Mouse (Mus musculus) urinary bladder, adult 2 months (tissue): ENCODE data around the gene Myo1h. TPM values are rescaled to one million over a fixed set of nuclear protein-coding genes. Genes with fewer than 3 reads are reported as not detected.
A peak's percentile ranks its signal among the peaks of the same experiment; 100 is the strongest.

Source experiments
- DNase-seq: peaks from one replicate; pipeline ENCODE4 v3.0.0; 2022; ENCODE audit warnings: low spot score
- polyA plus RNA-seq: library from polyadenylated mRNA; depleted of rRNA; stranded (reverse); fragments of >200 nt; gene quantifications from 2 replicates; pipeline ENCODE4 v1.2.3, GENCODE M21; 2012; rRNA removed

The Myo1h gene
- 2.8 and 3.1 TPM in 2 replicates for polyA plus RNA-seq

DNA sequence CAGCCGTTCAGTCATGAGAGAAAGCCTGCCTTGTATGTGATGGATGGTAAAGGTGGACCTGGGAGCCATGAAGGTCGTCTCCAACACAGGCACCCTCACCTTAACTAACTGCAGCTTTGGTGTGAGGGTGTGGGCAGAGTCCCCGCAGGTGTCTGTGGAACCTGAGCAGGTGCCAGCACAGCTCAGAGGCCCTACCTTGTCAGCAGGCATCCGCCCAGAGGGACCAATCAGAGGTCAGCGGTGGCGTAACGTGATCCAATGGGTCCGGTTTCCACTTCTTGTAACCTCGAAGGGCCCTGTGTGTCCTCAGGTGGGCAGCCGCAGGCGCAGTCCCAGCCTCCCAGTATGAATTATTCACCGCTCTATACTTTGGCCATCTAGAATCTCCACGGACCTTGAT is at the start of gene Myo1h:
TSS of gene Myo1h (plus strand) at position 293 of the 400 bp plus-strand sequence.
- DNase-seq, result no peak

DNA sequence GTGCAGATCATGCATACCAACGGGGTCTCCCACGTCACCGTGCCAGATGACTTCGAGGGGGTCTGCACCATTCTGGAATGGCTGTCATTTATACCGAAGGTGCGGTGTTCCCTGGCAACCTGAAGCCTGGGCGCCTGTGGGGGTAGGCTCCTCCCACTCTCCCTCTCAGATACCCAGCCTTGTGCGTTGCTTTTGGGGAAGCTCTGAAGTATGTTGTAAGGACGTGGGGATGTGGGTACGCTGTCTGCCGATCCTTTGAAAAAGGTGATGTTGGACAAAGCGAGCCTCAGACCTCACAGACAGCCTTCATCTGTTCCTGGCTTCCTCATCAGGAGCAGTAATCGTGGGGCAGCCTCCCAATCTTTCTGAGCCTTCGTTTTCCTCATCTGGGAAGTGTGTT is 49.2 kb upstream of the Myo1h start:
- no peak for DNase-seq

DNA sequence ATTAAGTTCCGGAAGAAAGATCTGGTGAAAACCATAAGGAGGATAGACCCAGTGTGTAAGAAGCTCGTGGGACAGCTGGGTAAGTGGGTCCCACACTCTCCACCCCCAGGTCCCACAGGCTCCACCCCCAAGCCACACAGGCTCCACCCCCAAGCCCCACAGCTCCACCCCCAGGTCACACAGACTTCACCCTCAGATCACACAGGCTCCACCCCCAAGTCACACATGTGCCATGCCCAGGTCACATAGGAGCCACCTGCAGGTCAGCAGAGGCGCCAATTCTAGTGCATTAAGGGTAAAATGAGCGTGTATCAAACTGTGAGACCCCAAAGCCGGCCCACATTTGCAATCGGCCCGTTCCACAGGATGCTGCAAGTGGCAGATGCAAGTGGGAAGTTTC is 42.5 kb upstream of the Myo1h start:
- no peak for DNase-seq

DNA sequence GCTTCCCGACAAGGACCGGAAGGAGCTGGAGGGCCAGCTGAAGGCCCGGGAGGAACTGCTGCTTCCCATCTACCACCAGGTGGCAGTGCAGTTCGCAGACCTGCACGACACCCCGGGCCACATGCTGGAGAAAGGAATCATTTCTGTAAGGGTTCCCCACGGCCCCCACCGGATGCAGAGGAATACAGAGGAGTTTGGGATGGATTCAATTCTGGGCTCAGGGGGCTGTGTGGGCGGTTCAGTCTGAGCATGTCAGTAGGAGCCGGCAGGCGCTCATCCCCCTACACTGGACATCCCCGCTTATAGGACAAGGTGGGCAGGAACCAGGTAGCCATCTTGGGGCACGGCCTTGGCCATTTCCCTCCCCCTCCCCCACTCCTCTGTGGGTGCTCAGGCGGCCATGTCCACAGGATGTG is 40.8 kb upstream of the Myo1h start:
- peak; percentile 38 for DNase-seq

- no peak for DNase-seq
Measured at GRCm38 (mm10) chr5:114259495-114259894, 29.5 kb upstream of the Myo1h start.

DNA sequence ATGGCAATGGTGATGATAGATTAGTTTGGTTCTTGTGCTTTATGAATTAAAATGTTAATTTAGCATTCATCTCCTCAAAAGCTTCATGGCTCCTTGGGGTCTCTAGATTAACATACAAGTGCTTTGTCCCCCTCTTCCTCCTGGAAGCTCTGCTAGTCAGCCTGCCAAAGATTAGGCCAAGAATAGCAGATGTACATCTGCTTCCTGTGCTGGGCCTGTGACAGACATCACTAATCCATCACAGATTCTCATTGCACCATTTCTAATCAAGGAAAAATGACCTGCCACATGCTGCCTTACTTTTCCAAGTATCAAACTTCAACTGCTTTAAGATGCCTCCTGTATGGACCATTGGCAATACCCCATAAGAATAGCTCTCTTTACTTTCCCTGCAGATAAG is 27.5 kb upstream of the Myo1h start:
- no peak for DNase-seq

GRCm38 (mm10) chr5:114264030-114264459 is 24.9 kb upstream of the Myo1h start:
- no peak for DNase-seq

GRCm38 (mm10) chr5:114264791-114265190 is 24.2 kb upstream of the Myo1h start:
- DNase-seq, result no peak

- no peak for DNase-seq
Measured at GRCm38 (mm10) chr5:114268646-114269045, 20.3 kb upstream of the Myo1h start.

- no peak for DNase-seq
Measured at GRCm38 (mm10) chr5:114269499-114269898, 19.5 kb upstream of the Myo1h start.

DNA sequence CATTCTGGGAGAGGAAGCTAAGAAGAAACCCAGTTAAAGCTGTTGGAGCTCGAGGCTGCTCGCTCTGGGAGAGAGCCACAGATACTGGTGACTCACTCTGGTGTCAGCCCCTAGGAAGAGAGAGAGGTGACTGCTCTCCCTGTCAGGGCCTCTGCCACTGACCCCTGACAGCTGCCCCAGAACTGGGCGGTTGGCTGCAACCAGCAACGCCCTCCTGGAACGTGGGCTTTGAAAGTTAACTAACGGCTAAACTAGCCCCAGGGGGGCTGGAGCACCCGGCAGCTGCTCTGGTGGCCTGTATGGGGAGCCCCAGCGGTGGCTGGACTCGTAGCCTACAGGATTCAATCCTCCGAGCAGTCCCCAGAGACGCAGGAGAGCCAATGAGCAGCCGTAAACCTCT is 19.0 kb upstream of the Myo1h start:
- no peak for DNase-seq

DNA sequence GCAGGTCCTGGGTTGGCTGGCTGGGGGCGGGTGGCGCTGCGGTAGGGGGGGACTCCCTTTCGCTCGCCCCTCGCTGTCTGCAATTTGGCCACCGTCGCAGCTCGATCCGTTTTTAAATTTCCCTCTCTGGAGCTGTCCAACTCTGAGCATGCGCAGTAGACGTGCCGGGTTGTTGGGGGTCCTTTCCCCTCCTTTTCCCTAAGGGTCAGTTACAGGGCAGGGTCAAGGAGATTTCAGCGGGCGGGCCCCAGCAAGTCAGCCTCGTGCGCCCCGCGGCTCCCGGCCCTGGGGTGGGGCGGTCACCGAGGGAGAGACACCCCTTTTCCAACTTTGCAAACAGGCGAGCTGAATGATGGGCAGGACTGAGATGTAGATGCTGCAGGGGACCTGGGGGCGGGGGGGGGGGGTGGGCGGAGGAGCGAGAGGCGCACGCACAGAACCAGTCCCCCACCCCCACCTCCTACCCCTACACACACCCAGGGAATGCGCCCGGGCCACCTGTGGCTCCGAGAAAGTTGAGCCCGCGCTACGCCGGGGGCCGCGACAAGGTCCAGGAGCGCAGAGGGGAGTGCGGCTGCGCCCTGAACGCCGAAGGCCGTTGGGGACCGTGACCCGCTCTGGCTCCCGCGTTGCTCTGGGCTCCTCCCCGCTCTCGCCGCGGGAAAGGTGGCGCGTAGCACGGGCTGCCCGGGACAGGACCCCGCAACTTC is 15.1 kb upstream of the Myo1h start, which contains the start of gene Foxn4:
TSS of gene Foxn4 (minus strand) at position 115 of the 710 bp plus-strand sequence.
- no peak for DNase-seq

- no peak for DNase-seq
Measured at GRCm38 (mm10) chr5:114275339-114275738, 13.6 kb upstream of the Myo1h start.

DNA sequence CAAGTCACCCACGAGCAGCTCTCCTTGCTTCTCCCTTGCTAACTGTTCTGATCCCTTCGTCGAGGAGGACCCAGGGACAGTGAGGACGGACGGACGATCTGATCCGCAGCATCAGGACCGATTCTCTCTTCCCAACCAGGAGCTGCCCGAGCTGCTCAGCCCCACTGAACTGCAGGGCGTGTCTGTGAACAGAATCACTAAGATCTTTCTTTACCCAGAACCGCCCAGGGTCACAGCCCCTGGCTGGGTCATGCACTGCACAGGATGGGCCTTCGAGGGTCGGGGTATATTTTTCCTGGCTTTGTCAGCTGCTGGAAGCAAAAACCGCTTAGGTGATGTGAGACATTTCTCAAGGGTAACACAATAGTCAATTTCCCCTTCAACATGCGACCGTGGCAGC is 13.0 kb upstream of the Myo1h start:
- DNase-seq, result no peak

DNA sequence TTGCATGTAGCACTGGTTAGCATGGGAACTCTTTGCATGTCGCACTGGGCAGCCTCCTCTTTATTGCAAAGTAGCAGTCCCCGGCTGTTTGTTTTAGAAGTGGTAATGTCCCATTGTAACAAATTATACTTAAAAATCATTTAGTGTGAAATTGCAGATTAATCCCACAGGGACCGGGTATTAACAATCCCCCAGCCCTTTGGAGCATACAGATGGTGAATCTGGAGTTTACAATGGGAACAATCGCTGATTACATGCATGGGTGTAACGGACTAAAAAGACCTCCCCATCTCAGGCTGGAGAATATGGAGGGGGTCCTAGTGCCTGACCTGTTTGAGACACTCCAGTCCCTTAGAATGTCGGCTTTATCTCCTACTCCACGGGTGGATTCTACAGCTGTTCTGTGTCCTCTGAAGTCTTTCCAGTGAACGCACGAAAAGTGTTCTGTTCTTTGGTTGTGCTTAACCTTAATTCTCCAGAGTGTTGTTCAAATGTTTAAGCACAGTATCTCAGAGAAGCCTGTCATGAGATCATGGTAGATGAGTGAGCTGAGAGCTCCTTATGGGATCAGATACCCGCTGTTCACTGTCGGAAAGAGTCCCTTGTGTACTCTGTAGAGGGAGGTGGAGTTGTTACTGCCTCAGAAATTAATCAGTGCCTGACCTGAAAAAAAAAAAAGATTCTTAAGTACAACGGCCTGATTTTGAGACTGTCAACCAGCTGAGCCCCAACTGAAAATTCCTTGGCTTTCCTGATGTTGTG is 9.4 kb upstream of the Myo1h start:
- DNase-seq, result no peak

DNA sequence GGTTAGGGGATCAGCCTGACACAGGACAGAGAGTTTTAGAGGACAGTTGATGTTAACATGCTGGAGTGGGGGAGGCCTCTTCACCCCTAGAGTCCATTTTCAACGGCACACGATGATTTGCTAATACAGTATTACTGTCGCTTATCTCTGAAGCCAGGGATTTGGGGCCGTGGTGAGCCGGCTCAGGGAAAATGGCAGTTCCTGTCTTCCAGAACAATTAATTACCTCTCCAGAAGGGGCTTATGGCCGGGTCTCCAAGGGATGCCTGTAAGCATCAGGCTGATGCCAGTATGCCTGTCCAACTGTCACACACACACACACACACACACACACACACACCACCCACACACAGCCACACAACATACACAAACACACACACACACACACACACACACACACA is 6.6 kb upstream of the Myo1h start:
- DNase-seq, result no peak

GRCm38 (mm10) chr5:114284604-114285397 is 4.2 kb upstream of the Myo1h start:
- no peak for DNase-seq

- DNase-seq, result no peak
Measured at GRCm38 (mm10) chr5:114285398-114285700, 3.6 kb upstream of the Myo1h start.

GRCm38 (mm10) chr5:114286102-114286501 is 2.9 kb upstream of the Myo1h start:
- no peak for DNase-seq

GRCm38 (mm10) chr5:114286872-114287571 is 1.9 kb upstream of the Myo1h start:
- no peak for DNase-seq

DNA sequence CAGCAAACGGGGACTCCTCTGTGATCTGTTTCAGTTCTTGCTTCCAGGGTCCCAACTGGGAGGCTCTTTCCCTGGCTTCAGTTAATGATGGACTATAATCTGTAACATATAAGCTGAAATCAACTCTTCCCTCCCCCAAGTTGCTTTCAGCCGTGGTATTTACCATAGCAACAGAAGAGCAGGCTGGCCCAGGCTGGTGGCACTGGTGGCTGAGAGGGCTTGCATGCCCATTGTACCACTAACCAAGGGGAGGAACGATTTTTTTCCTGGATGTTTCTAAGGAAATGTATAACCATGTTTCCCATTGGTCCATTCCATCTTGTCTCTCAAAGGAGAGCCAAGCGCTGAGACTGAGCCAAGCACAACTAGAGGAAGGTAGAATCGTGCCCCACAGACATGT is 570 bp upstream of the Myo1h start:
- no peak for DNase-seq

GRCm38 (mm10) chr5:114290004-114290403 is 1.0 kb downstream of the Myo1h start:
- DNase-seq, result no peak
